Mouse (Mus musculus) megakaryocyte, adult 5-6 weeks (primary cell): Measurements from ENCODE around the gene Gatb. TPM values are rescaled to one million over a fixed set of nuclear protein-coding genes. Genes with fewer than 3 reads are reported as not detected.

Experiments
- ATAC-seq: 2 replicates; pipeline ENCODE4 v1.8.0; 2016; ENCODE audit warnings: mild to moderate bottlenecking, inconsistent platforms; ENCODE audit not compliant: poor library complexity, severe bottlenecking
- total RNA-seq, 2 experiments: library from RNA; stranded (forward) in 1 of 2; stranded (reverse) in 1 of 2; fragments of 153-499, 151-499 nt in 1 of 2; fragments of 221-1000, 200-1000 nt in 1 of 2; gene quantifications; 2 replicates each; pipeline versions ENCODE4 v1.2.3 to v1.2.4; 2015 to 2017

The Gatb gene
- total RNA-seq, 2 experiments from 2014 or later: 6.8 to 9.3 TPM

DNA sequence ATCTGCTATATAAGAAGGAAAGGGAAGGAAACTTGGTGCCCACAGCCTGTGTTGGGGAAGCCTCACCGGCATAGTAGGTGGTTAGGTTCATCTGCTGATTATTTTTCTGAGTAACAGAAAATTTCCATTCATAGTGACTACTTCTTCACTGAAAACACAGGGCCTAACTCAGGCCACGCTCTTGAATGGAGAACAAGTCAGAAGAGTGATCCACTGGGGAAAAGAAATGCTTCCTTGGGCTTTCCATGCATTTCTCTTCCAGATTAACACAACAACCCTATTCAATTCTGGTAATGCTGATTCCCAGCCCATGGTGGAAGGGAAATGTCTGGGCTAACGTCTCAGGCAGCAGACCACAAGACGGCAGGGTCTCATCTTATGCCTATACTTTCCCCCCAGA, 124.6 kb downstream of the Gatb start:
- no peak for ATAC-seq

DNA sequence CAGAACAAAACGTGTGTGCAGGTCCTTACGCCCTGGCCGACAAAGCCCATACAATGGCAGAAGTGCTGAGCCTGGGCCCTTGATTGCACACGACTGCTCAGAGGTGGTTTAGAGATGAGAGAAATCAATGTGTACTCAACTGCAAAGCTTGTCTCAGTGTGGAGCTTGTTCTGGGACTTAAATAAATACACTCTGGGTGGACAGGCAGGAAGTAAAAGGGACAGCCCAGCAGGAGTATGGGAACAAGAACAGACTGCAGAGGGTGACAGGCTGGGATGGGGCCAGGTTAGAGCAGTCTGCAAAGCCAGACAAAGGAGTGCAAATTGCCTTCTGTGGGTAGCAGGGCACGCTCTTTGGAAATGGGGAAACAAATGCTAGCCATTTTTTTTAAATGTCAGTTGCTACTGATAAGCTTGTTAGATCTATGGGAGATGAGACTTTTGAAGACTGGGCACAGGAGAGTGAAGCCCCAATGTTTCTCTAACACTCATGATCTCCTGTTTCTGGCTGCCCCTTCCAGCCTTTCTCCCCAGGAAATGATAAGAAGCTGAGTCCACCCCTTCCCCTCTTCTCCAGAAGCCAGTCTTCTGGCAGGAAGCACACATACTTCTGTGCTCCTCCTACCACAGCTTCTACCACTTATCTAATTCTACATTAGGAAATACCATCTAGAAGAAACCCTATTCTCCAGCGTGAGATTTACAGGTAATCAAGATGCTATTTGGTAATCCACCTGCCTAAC, 129.4 kb downstream of the Gatb start:
- no peak for ATAC-seq

Other genes starting within 250 kb of the Gatb start
- not detected in 2 replicates for gene Fam160a1, start 243.2 kb downstream of the Gatb start, total RNA-seq (2015)
- not detected in 2 replicates for gene Fam160a1, start 243.2 kb downstream of the Gatb start, total RNA-seq (2017)